Mouse (Mus musculus) urinary bladder, postnatal 14 days (tissue): ENCODE data around the gene Pfkfb1.

ENCODE experiments used
- DNase-seq: peaks from one replicate; pipeline ENCODE4 v3.0.0; 2021; ENCODE audit warnings: low spot score

The Pfkfb1 gene

GRCm38 (mm10) chrX:150588023-150588764, at the start of gene Pfkfb1:
Pfkfb1 (plus strand) TSS chrX:150588229.
- DNase-seq: peak; percentile 82

GRCm38 (mm10) chrX:150540111-150540510, 47.9 kb upstream of the Pfkfb1 start:
- no peak for DNase-seq

- no peak for DNase-seq
These were observed 46.3 kb upstream of the Pfkfb1 start for GRCm38 (mm10) chrX:150541684-150542083.

GRCm38 (mm10) chrX:150547239-150547638, 40.8 kb upstream of the Pfkfb1 start, which contains the start of gene Alas2:
Alas2 (plus strand) TSS chrX:150547375.
- DNase-seq: no peak

GRCm38 (mm10) chrX:150549639-150550038, 38.4 kb upstream of the Pfkfb1 start:
- no peak for DNase-seq

- no peak for DNase-seq
These were observed 36.0 kb upstream of the Pfkfb1 start for GRCm38 (mm10) chrX:150551986-150552385.

GRCm38 (mm10) chrX:150554032-150554431, 34.0 kb upstream of the Pfkfb1 start:
- DNase-seq: no peak

GRCm38 (mm10) chrX:150564644-150565357, 23.2 kb upstream of the Pfkfb1 start:
- no peak for DNase-seq

GRCm38 (mm10) chrX:150581921-150582320, 6.1 kb upstream of the Pfkfb1 start:
- DNase-seq: no peak

- DNase-seq: no peak
These were observed 2.9 kb upstream of the Pfkfb1 start for GRCm38 (mm10) chrX:150585116-150585515.

- no peak for DNase-seq
These were observed 1.7 kb downstream of the Pfkfb1 start, which contains the start of gene Apex2 for GRCm38 (mm10) chrX:150589696-150590095. Apex2 (minus strand) TSS chrX:150589868.

- DNase-seq: no peak
These were observed 5.4 kb downstream of the Pfkfb1 start for GRCm38 (mm10) chrX:150593266-150594035.

- DNase-seq: no peak
These were observed 6.1 kb downstream of the Pfkfb1 start for GRCm38 (mm10) chrX:150594176-150594575.

GRCm38 (mm10) chrX:150595016-150595760, 7.2 kb downstream of the Pfkfb1 start:
- no peak for DNase-seq

- no peak for DNase-seq
These were observed 10.9 kb downstream of the Pfkfb1 start for GRCm38 (mm10) chrX:150598882-150599281.

- no peak for DNase-seq
These were observed 48.4 kb downstream of the Pfkfb1 start for GRCm38 (mm10) chrX:150636421-150636820.

- DNase-seq: no peak
These were observed 68.3 kb downstream of the Pfkfb1 start for GRCm38 (mm10) chrX:150656122-150656907.

GRCm38 (mm10) chrX:150656908-150657796, 69.1 kb downstream of the Pfkfb1 start, which contains the start of gene Tro:
Tro (minus strand) TSS chrX:150657583.
- no peak for DNase-seq

GRCm38 (mm10) chrX:150657797-150658118, 69.7 kb downstream of the Pfkfb1 start:
- no peak for DNase-seq

- peak; percentile 7 for DNase-seq
These were observed 74.8 kb downstream of the Pfkfb1 start for GRCm38 (mm10) chrX:150662809-150663208.
